Mouse (Mus musculus): ENCODE data around the gene Taf4. TPM values are rescaled to one million over a fixed set of nuclear protein-coding genes. Genes with fewer than 3 reads are reported as not detected.

Gene Taf4
- total RNA-seq (2021): 10 to 100 TPM; 21.3 to 22.4 TPM

DNA sequence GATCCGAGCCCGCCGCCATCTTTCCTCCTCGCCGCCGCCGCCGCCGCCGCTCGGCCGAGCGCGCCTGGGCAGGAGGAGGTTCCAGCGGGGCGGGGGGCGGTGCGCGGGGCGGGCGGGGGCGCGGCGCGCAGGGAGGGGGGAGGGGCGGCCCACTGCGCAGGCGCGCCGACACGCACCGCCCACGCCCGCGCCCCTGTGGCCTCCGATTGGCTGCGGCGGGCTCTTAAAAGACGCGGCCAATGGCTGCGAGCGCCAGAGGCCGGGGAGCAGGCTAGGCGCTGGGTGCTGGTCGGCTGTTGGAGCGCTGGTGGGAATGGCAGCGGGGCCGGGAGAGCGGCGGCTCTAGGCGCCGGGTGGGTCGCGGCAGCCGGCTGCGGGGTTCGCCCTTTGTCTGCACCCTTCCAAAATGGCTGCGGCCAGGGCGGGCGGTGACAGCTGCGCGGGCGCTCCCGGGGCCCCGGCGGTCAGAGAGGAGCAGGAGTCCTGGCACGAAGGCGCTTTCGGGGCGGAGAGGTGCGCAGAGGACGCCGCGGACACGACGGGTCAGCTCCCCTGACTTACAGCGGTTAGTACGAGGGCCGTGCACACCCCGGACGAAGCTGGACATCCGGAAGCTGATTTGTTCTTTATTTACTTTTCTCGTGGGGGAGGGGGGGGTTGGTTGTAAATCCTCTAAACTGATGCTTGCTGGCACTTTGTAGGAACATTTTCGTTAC, at the start of gene Taf4:
Taf4 (minus strand) TSS at position 19 of the 716 bp plus-strand sequence.
- peak; percentile 87 to 88 for DNase-seq

DNA sequence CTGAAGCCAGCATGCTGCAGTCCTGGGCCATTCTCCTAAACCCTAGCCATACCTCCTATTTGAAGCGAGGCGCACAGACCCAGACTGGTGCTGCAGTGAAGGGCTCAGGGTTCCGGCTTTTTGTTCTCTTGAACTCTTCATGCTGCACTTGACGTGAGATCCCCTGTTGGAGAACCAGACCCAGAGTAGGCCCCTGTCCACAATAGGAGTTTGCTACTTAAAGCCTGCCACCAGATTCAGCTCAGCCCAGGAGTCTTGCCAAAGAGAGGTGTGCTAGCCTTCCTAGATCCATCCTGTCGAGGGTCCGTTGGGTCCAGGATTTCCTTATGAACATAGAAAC, 49.4 kb upstream of the Taf4 start:
- no peak for DNase-seq

DNA sequence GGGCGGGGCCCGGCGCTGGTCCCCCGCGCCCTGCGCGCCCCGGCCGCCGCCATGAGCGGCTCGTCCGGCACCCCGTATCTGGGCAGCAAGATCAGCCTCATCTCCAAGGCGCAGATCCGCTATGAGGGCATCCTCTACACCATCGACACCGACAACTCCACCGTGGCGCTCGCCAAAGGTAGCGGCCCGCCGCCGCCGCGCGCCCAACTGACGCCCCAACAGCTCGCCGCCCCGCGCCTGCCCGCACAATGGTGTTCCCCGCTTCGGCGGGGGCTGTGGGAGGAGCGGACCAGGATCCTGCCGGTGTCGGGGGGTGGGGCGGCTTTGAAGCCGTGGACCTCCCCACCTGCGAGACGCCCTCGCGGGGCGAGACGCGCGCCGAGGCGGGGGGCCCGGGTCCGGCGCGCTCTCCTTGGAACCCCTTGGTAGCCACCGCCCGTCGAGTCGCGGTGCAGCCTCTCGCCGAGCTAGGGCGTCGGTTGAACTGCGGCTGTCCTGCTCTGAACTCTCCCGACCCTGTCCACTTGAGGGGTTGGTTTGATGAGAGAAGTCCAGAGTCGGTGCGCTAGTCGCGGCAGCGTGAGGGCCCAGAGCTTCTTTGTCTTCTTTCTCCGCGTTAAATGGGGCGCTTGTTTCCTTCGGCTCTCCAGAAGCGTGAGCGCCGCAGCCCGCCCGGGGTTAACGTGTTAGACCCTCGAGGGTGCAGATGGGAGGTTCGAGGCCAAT, 48.9 kb upstream of the Taf4 start:
- DNase-seq: no peak

DNA sequence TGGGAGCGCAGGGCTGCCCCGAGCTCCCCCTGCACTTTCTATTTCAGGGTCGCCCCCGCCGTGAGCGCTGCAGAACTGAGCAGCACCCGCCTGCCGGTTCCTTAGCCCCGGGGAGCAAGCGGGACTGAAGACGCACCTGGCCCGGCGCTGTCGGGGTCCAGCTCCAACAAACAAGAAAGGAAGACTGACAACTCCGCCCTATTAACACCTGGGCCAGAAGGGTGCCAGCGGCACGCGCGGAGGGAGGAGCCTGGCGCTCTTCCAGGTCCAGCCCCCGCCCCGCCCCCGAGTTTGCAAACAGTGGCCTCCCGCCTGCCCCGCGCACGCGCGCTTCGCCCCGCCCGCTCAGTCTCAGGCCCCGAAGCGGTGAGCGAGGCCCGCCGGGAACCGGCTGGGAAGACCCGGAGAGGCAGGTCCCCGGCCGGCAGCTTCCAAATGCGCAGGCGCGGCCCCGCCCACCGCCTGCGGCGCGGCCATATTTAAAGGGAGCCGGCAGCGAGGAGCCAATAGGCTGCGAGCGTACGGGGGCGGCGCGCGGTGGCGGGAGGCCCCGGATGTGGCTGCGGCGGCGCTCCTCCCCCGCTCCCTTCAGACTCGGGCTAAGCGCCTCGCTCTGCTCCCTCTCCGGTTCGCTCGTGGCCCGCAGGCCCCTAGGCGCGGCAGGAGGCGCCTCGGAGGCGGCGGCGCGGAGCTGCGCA, 48.1 kb upstream of the Taf4 start, which contains the start of gene Lsm14b:
Lsm14b (plus strand) TSS at position 587 of the 698 bp plus-strand sequence.
- DNase-seq: peak; percentile 99

DNA sequence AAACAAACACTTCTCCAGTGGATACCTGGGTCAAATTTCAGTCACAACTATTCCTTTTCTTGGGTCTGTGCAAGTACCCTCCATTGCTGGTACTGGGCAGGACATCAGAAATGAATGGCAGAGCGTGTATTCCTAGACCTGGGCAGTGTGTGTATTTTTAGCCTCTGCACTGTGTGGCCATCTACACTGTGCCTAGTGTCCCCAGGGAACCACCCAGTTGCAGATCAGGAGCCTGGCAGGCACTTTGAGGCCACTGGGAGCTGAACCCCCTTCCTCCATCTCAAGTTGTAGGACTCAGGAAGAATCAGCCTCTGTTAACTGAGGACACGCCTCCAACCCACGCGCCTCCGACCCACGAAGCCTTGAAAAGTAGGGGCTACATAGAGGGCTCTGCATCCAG, 46.3 kb upstream of the Taf4 start:
- no peak for DNase-seq

DNA sequence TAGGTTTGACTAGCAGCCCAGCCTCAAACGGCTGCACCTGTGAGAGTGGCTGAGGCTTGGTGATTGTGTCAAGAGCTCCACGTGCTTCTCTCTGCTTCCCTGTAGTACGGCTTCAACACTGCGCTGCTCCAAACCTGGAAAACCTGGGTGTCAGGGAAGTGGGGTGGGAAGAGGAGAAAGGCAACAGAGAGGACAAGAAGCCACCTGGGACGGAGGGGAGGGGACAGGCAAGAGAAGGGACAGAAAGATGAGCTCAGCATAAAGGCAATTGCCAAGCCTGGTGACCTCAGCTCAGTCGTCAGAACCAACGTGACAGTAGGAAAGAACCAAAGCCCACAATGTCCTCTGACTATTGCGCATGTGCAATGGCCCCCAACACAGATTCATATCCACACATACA, 44.5 kb upstream of the Taf4 start:
- DNase-seq: no peak

DNA sequence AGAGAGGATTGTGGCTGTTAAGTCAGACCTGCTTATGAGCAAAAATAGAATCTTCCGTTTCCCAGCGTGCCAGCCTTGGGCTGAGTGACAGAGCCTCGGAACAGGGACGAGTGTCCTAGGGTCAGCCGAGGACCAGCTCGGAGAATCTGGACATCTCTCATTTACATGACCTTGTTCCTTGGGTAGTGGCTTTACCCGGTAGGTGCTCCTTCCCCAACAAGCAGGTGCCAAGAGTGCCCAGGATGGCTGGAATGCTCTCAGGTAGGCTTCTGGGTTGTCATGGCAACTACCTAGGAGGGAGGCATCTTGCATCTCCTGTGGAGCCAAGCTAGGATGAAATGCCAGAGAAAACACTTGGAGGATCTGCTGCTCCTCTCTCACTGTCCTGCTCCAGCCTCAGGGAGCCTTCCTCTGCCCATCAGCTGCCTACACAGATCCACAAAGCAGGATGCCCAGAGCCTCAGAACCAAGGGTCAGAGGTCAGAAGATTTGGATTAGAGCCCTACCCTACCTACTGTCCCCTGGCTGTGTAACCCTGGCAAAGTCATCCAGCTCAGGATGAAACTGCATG, 43.7 kb upstream of the Taf4 start:
- no peak for DNase-seq

DNA sequence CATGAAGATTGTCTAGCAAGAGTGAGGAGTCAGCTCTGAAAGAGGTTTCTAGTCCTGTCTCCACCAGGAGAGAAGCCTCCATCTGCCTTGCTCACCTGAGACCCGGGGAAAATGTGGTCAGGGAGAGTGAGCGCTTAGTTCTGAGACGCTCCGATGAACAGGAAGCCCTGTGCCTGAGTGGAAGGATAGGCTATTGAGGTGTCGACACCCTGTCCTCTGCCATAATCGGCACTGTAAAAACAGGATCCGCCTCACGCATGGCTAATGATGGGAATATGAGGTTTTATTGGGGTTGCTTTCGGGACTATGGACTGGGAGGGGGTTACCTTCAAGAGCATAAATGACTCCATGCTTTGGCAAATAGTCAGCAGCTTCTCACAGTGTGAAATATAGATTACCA, 42.1 kb upstream of the Taf4 start:
- no peak for DNase-seq

DNA sequence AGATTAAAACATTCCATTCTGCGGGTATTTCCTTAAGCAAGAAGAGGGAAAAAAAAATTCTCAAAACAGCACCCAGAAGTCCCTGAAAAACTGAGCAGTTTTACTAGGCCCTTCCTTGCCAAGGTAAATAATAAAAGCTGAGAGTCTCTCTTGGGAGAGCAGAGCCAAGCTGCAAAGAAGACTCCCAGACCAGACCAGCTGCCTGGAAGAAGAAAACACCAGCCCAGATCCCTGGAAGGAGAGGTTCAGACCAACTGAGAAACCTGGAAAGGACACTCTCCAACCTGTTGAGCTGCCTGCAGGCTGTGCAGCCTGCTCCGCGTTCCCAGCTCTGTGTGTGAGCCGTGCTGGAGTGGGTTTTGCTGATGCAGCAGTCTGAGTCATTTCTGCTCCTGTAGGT, 41.2 kb upstream of the Taf4 start:
- no peak for DNase-seq

DNA sequence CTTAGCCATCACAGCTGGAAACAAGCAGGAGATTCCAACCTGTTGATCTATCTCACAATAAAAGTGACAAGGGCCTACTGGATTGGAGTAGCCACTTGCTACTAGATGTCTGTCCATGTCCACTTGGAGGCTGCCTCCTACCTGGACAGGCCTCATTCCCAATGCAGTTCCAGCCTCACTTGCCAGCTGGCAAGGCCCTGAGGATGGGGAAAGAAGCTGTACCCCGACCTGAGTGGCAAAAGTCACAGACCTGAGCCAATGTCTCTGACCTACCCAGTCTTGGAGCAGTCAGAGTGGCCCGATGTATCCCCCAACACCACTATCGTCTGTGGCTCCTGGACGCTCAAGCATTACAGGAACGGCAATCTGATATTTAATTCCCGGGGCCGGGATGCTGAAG, 37.2 kb upstream of the Taf4 start:
- no peak for DNase-seq

DNA sequence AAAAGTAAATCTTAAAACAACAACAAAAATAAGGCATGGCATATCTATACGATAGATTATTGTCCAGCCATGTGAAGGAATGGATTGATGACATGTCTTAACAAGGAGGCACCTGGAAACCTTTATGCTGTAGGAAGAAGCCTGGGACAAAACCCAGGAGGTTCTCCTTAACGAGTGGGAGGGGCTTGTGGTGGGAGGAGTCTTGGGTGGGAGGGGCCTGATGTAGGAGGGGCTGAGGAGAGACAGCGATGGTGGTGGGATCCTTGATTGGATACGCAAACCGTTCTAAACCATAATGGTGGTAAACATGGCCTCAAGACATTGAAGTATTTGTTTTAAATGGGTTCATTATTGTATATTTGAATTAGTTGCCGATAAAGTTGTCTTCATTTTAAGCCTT, 34.9 kb upstream of the Taf4 start:
- no peak for DNase-seq

DNA sequence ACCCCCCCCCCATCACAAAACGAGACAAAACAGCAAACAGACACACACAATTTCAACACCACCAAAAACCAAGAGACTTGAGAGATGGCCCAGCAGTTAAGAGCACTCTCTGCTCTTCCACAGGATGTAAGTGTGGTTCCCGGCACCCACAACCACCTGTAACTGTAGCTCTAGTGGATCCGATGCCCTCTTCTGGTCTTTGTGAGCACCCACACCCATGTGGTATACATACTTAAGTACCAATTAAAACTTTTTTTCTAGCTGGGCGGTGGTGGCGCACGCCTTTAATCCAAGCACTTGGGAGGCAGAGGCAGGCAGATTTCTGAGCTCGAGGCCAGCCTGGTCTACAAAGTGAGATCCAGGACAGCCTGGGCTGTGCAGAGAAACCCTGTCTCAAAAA, 34.2 kb upstream of the Taf4 start:
- no peak for DNase-seq

DNA sequence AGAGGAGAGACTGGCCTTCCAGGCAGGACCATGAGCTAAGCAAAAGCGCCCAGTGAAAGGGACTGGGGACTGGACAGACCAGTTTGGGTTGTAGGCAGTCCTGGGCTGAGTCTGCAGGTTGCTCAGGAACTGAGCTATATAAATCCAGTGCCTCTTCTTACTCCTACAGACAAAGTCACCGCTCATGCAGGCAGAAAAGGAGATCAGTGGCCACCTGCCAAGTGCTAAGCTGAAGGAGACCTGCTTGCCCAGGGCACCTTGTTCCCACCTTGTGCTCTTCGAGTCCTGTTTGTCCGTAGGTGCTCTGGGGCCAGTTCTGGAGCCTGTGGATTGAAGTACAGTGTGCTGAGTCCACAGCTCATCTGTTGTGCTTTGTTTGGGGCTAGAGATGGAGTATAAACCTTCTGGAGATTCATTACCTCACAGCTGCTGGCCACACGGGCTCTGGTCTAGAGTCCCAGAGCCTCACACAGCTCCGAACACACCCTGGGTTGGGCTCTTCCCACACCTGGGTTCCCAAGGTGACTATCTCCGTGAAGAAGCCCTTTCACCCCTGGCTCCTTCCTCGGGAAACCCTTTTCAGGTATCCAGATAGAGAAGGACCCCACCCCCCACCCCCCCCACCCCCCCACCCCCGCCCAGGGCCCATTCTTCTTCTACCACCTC, 30.0 kb upstream of the Taf4 start:
- DNase-seq: no peak

DNA sequence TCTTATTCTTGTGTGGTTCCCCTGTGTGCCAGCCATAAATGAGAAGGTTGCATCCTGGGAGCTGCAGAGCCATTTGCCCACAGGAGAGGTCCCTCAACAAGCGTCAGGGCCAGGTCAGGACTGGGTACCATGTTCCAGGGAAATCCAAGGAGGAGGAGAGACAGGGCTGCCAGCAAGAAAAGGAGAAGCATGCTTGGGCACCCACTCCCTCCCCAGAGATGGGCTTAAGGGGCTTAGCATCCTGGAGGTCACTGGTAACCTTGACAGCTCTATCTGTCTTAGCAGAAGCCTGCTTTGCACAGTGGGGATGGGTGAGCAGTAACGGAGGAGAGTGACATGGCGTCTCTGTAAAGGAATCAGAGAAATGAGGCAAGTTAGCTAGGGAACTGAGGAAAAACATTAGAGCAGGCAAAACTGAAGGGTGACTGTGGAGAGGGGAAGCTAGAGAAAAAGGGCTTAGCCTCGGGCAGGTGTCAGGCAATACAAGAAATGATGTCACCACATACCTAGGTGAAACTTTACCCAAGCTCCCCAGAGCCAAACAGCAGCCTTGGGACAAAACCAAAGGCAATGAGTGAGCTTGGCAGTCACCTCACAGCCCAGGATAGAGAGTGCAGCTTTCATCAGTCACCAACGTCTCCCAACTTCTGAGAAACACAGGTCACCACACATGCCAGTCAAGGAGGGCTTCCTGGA, 29.4 kb upstream of the Taf4 start:
- DNase-seq: no peak

DNA sequence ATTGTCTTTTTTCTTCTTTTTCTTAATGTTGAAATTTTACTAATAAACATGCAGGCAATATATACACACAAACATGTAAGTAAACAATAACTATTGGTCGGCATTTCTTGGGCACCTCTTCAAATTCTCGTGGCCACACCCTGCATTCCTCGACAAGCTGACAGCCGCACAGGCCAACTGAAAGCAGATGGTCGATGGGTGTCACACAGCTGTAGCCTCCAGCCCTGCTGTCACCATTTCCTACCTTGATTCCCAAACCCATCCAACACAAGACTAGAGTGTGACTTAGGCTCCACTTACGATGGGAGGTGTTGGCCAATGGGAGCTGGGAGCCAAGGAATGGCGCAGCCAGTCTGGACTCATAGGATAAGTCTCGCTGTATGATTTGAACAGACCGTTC, 25.2 kb upstream of the Taf4 start:
- no peak for DNase-seq

DNA sequence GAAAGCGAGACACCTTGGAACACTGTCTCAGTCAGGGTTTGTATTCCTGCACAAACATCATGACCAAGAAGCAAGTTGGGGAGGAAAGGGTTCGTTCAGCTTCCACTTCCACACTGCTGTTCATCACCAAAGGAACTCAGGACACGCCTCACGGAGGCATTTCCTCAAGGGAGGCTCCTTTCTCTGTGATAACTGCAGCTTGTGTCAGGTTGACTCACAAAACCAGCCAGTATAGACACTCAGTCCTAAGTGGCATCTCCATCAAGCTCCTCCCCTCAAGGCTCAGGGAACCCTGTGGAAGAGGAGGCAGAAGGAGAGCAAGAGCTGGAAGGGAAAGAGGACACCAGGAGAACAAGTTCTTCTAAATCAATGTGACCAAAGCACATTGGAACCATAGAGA, 22.0 kb upstream of the Taf4 start:
- DNase-seq: no peak

DNA sequence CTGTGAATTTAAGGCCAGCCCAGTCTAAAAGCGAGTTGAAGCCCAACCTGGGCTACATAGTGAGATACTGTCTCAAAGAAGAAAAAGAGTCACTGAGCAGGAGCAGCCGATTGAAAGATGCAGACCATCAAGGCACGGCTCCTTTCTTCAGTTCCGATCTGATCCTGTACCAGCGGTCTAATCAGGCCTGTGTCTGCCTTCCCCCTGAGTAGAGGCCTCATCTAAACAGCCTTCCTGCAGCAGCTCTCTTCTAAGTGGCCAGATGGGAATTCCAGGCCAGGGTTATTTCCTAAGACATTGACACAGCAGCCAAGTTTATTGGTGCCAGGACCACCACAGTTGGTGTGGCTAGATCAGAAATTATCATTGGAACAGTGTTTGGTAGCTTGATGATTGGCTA, 16.6 kb upstream of the Taf4 start:
- no peak for DNase-seq

DNA sequence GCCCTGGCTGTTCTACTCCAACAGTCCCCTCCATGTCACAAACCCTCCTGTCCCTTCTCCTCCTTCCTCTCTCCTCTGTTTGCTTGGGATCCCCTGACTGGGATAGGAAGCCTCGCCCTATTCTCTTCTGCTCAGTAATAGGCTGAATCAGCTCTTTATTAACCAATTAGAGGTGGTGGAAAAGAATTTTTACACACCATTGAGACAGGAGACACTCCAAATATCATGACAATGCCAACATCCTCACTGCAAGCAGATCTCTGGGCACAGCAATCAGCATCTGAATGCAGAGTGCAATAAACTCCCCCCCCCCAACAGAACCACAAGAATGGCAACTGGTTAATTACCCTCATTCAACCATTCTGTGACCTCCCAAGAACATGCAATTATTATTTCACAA, 12.7 kb upstream of the Taf4 start:
- no peak for DNase-seq

DNA sequence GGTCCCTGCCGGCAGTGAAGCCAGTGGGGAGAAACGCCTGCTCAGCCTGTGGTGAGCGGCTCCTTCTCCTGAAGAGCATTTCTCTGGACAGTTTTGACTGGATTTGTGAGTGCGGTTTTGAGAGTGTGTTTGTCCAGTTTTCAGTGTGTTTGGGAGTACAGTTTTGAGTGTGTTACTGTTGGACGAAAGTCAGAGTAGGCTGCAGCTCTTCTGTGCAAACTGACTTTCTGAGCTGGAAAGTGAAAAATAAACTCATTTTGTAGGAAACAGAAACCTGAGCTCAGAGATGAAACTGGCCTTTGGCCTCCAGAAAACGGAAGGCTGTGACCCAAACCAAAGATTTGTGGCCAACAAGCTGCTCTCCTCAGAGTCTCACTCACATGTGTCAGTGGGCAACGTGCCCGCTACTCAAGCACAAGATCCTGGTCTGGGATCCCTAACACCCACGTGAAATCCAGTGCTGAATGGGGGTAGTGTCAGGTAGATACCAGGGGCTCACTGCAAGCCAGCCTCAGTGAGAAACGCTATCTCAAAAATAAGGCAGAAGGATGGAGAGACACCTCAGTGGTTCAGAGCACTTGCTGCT, 10.1 kb upstream of the Taf4 start:
- DNase-seq: no peak

DNA sequence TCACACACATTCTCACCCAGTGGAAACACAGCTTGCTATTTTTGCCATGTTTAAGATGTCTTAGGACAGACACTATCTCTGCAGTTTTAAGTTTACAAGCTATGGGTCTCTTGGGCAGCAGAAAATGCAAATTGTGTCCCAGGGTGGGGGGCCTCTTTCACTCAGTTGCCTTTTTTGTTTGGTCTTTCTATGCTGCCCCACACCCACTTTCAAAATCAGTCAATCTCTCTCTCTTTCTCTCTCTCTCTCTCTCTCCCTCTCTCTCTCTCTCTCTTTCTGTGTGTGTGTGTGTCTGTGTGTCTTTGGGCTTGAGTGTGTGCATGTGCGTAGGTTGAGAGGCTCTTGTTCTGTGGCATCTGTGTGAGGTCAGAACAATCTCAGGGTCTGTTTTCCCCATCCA, 9.2 kb upstream of the Taf4 start:
- no peak for DNase-seq

DNA sequence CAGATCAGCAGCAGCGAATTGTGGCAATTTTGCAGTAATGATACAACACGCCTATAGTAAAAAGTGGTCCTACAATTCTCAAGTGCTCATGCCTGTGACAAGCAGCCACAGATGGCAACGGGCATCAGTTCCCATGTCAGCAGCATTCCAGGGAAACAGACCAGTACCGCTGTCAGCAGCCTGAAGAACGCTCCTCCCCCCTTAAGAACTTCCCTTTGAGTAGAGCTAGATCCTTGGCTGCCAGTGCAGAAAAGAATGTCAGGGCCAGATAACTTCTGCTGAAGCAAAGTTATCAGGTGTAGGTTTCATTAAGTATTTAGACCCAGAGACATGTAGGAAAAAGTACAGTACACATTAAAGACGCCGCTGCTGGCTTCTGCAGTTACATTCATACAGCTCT, 8.4 kb upstream of the Taf4 start:
- no peak for DNase-seq

DNA sequence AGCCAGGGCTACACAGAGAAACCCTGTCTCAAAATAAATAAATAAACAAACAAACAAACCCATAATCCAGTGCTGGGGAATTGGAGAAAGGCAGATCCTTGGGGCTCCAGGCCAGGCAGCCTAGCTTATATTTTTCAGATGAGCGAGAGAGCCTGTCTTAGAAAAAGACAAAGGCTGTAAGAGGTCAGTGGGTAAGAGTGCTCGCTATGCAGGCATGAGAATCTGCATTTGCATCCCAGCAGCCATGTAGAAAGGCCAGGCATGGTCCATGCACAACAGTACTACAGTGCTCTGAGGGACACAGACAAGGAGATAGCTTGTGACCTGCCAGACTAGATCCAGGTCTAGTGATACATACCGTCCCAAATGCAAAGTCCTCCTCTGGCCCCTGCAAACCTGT, 6.3 kb upstream of the Taf4 start:
- DNase-seq: no peak

Data from layer of hippocampus, postnatal 36 days (tissue).